Mouse (Mus musculus): Measurements from ENCODE around the gene Lemd1.

DNA sequence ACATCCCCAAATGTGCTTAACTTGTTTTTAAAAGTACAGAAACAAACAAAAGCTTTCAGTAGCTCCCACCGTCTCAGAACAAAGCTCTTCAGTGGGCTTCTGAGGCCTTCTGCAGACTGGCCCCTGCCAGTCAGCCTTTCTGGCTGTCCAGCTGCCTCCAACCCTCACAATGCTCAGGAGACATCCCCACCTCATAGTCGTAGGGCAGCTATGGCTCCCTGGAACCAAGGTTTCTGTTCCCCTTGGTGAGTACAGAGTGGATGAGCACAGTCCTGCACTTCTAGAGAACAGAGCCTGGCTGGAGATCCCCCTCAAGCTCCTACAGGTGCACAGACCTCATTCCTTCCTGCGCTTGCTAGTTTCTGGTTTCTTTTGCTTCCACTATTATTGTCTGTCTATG, 25.0 kb downstream of the Lemd1 start:
- TF ChIP-seq GATA1 (IDR thresholded peaks at IDR 0.05; ENCODE audit: low read length), result no peak
- no peak for TF ChIP-seq TAL1 (IDR thresholded peaks at IDR 0.05; ENCODE audit: low read length)
